Mouse (Mus musculus) liver, postnatal 0 days (tissue): ENCODE measurements around the gene Dio3. TPM values are rescaled to one million over a fixed set of nuclear protein-coding genes. Genes with fewer than 3 reads are reported as not detected.

ENCODE experiments used
- ATAC-seq: fragments of 200-750 bp; cut with Nextera tagmentation; 2 replicates; pipeline ENCODE4 v1.8.0; 2017; ENCODE audit warnings: mild to moderate bottlenecking, moderate library complexity
- DNase-seq: peaks from one replicate; pipeline ENCODE4 v3.0.0-alpha.2; 2016
- H3K27ac ChIP-seq: fragments of 300-500 bp; sonication (generic); 2 replicates; pipeline ENCODE4 v1.5.1; 2014; ENCODE audit warnings: antibody characterized with exemption, moderate library complexity, mild to moderate bottlenecking, low read depth
- H3K27me3 ChIP-seq: fragments of 300-500 bp; sonication (generic); 2 replicates; pipeline ENCODE4 v1.6.1; 2014; ENCODE audit warnings: low read length, control low read depth, mixed read lengths; ENCODE audit not compliant: insufficient read depth
- H3K36me3 ChIP-seq: fragments of 300-500 bp; sonication (generic); replicated peaks from 2 replicates; pipeline ENCODE4 v1.6.1; 2014; ENCODE audit warnings: mild to moderate bottlenecking, control low read depth, low read length, moderate library complexity, mixed read lengths; ENCODE audit not compliant: insufficient read depth
- H3K4me1 ChIP-seq: fragments of 300-500 bp; sonication (generic); 2 replicates; pipeline ENCODE4 v1.6.1; 2014; ENCODE audit warnings: antibody characterized with exemption, mild to moderate bottlenecking, control low read depth; ENCODE audit not compliant: insufficient read depth
- H3K4me2 ChIP-seq: fragments of 300-500 bp; sonication (generic); 2 replicates; pipeline ENCODE4 v1.6.1; 2014; ENCODE audit warnings: low read depth, mild to moderate bottlenecking, low read length, moderate library complexity, mixed read lengths
- H3K4me3 ChIP-seq: fragments of 300-500 bp; sonication (generic); 2 replicates; pipeline ENCODE4 v1.5.1; 2014; ENCODE audit warnings: low read depth, low read length
- H3K9ac ChIP-seq: fragments of 300-500 bp; sonication (generic); replicated peaks from 2 replicates; pipeline ENCODE4 v1.6.1; 2014; ENCODE audit warnings: mild to moderate bottlenecking, moderate library complexity
- H3K9me3 ChIP-seq: fragments of 300-500 bp; sonication (generic); 2 replicates; pipeline ENCODE4 v1.6.1; 2016; ENCODE audit warnings: mild to moderate bottlenecking, control low read depth, low read length, mixed read lengths
- CTCF ChIP-seq: sonication (generic); IDR thresholded peaks from 2 replicates; pipeline ENCODE4 v1.5.1; 2016; ENCODE audit warnings: antibody characterized with exemption, low read depth
- EP300 ChIP-seq: IDR thresholded peaks from 2 replicates; pipeline ENCODE4 v1.6.1; 2016; ENCODE audit warnings: antibody characterized with exemption, low read depth, mild to moderate bottlenecking
- WGBS: fragments of 180-500 bp; shearing (Covaris S2); extraction: QIAGEN DNeasy Blood & Tissue Kit; methylation state at CpG from one replicate; pipeline ENCODE4 v1.1.7; 2014; ENCODE audit not compliant: insufficient replicate concordance; 5-methylcytosine and 5-hydroxymethylcytosine counted together
- polyA plus RNA-seq: library from polyadenylated mRNA; unstranded; fragments of >200 nt; fragmentation: Nextera tagmentation; extraction: Ambion mirVana; gene quantifications from 2 replicates; pipeline ENCODE4 v1.2.1, GENCODE M21; 2015

The Dio3 gene
- polyA plus RNA-seq, 1 experiment from 2014 or later, result 0.09 TPM

DNA sequence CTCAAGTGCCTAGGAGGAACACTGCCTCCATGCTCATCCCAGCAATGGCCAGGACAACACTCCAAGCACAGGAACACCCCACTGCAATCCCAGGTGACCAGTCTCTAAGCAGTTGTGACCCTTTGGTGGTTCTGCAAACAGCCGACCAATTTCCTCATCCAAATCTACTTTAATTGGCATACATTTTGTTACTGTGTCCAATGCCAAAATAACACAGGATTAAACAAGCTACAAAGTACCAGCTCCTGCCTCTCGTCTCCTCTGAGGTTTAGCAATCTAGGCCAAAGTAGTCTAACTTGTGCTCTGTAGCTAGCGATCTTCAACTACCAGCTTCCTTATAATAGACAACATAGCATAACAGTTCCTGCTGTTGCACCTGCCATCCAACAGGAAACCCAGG, 10.6 kb upstream of the Dio3 start:
- 69% methylated on average over 3 of the region's 3 CpGs for WGBS
- no peak for ATAC-seq

DNA sequence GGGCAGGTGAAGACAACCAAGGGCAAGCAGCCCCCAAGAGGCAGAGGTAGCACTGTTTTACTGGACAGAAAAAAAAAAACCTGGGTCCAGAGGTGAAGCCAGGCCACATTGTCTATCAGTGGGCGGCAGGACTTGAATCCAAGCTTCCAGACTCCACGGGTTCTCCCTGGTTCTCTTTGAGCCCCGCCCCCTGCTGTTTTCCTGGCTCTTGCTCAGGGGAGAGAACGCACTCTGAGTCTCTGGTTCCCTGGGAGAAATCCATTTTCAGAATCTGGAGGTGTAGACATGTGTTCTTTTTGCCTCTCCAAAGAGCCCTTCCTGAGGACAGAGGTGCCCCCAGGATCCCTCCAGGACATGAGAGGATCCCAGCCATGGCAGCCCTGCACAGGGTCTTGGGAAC, 9.2 kb upstream of the Dio3 start:
- Histone ChIP-seq H3K9me3 (no peaks in the 10 kb centered on the region), H3K4me1 (no peaks in the 10 kb centered on the region), H3K36me3 (no peaks in the 10 kb centered on the region), H3K4me2 (no peak overlapping the region), H3K4me3 (no peak overlapping the region), H3K27me3 (no peaks in the 10 kb centered on the region), H3K27ac (no peak overlapping the region), H3K9ac (no peak overlapping the region)
- no peak for TF ChIP-seq CTCF
- no peak for TF ChIP-seq EP300
- DNase-seq, result no peak
- ATAC-seq, result no peak
- WGBS, result 63% methylated on average over 4 of the region's 4 CpGs

More for the DNA sequence above, 10.6 kb upstream of the Dio3 start:
- H3K4me1 ChIP-seq, result peaks cover under 1% of the 10 kb centered on the region; the same call in 1 of the 2 replicates
- no peaks in the 10 kb centered on the region for H3K9me3 ChIP-seq
- no peak overlapping the region for H3K4me2 ChIP-seq
- H3K27me3 ChIP-seq, result no peaks in the 10 kb centered on the region
- H3K36me3 ChIP-seq, result no peaks in the 10 kb centered on the region
- TF ChIP-seq CTCF (no peak), EP300 (no peak)
- no peak for DNase-seq
- H3K27ac ChIP-seq, result no peak overlapping the region
- no peak overlapping the region for H3K9ac ChIP-seq
- no peak overlapping the region for H3K4me3 ChIP-seq

- 31% methylated on average over 1 of the region's 1 CpGs for WGBS
Measured at GRCm38 (mm10) chr12:110276034-110276433, 2.8 kb upstream of the Dio3 start.

DNA sequence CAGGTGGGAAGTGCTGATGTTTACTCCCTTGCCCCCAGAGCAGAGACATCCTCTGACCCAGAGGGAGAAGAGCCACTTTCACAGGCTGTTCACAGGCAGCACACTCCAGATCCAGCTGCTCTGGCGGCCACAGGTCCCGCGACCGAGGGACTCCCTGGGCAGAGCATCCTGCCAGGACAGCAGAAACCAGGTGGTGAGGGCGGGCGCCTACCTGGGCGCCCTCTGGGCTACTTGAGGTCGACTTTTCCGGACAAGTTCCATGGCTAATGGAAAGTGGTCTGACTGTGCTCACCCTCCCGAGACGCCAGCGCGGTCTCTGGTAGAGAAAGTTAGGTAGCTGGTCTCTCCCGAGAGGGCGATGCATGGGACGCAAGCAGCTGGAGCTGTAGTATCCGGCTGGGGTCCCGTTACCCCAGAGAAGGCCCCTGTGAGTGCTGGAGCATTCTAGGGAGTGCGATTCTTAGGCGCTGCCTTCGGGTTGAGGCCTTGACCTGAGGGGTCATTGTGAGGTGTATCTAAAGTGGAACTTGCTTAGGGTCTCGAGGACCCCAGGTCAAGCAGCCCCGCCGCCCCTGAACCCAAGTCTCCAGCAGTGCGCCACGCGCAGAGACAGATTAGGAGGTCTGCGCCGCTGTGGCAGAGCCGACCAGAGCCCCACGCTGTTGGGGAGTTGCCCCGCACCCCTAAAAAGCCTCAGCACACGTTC, 1.5 kb upstream of the Dio3 start:
- H3K9me3 ChIP-seq, result no peaks in the 10 kb centered on the region
- H3K9ac ChIP-seq, result peak overlapping the region; percentile 58
- no peak for ATAC-seq
- 9% methylated on average over 32 of the region's 33 CpGs for WGBS
- no peaks in the 10 kb centered on the region for H3K36me3 ChIP-seq
- peak overlapping the region; percentile 66 for H3K4me2 ChIP-seq
- peaks cover 58% of the 10 kb centered on the region for H3K27me3 ChIP-seq
- TF ChIP-seq EP300 (no peak), CTCF (no peak)
- no peak for DNase-seq
- no peak overlapping the region for H3K27ac ChIP-seq
- H3K4me1 ChIP-seq, result no peaks in the 10 kb centered on the region
- H3K4me3 ChIP-seq, result peak overlapping the region; percentile 43

More at GRCm38 (mm10) chr12:110276034-110276433, 2.8 kb upstream of the Dio3 start:
- Histone ChIP-seq H3K9ac (no peak overlapping the region), H3K27me3 (peaks cover 44% of the 10 kb centered on the region), H3K4me2 (no peak overlapping the region), H3K27ac (no peak overlapping the region), H3K4me3 (no peak overlapping the region), H3K9me3 (no peaks in the 10 kb centered on the region), H3K36me3 (no peaks in the 10 kb centered on the region), H3K4me1 (no peaks in the 10 kb centered on the region)
- ATAC-seq, result no peak
- TF ChIP-seq CTCF (peak; percentile 33; the same call in 1 of the 2 replicates), EP300 (no peak)
- no peak for DNase-seq

- Histone ChIP-seq H3K4me3 (peak overlapping the region; percentile 43), H3K4me2 (peak overlapping the region; percentile 66), H3K36me3 (no peaks in the 10 kb centered on the region), H3K27me3 (peaks cover 62% of the 10 kb centered on the region), H3K9ac (peak overlapping the region; percentile 58), H3K9me3 (no peaks in the 10 kb centered on the region), H3K27ac (no peak overlapping the region), H3K4me1 (no peaks in the 10 kb centered on the region)
- ATAC-seq, result peak; percentile 70
- peak; percentile 55 for DNase-seq
- 2% methylated on average over 44 of the region's 58 CpGs for WGBS
- TF ChIP-seq CTCF, result peak; percentile 33; the same call in 1 of the 2 replicates
- no peak for TF ChIP-seq EP300
Measured at GRCm38 (mm10) chr12:110277965-110278307, 932 bp upstream of the Dio3 start.

DNA sequence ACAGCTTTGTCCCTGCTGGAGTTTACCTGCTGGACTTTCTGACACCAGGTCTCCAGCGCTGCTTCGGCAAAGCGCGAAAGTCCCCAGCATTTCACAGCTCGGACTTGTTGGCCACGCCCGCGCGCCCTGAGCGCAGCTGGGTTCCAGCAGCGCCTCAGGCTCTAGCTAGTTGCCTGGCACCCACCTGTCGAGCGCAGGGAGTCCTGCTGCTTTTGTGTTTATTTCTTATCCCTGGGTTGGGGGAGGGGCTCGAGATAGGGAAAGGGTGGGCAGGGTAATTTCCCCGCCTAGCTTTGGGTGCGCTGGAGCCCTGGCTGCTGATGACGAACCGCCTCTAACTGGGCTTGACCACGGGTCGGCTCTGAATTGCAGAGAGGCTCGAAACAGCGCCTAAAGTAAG, 1.5 kb downstream of the Dio3 start:
- TF ChIP-seq CTCF (no peak), EP300 (no peak)
- Histone ChIP-seq H3K4me3 (no peak overlapping the region), H3K27ac (no peak overlapping the region), H3K9ac (no peak overlapping the region), H3K4me2 (no peak overlapping the region), H3K9me3 (no peaks in the 10 kb centered on the region), H3K36me3 (no peaks in the 10 kb centered on the region), H3K27me3 (peaks cover 73% of the 10 kb centered on the region), H3K4me1 (no peaks in the 10 kb centered on the region)
- ATAC-seq (no peak), DNase-seq (no peak)
- 2% methylated on average over 22 of the region's 22 CpGs for WGBS
